Mouse (Mus musculus): Measurements from ENCODE around the gene Zfp628. TPM values are rescaled to one million over a fixed set of nuclear protein-coding genes. Genes with fewer than 3 reads are reported as not detected.

Zfp628 gene
- total and polyA plus RNA-seq, 3 experiments, result 2.5 to 17.6 TPM; not detected in 1

DNA sequence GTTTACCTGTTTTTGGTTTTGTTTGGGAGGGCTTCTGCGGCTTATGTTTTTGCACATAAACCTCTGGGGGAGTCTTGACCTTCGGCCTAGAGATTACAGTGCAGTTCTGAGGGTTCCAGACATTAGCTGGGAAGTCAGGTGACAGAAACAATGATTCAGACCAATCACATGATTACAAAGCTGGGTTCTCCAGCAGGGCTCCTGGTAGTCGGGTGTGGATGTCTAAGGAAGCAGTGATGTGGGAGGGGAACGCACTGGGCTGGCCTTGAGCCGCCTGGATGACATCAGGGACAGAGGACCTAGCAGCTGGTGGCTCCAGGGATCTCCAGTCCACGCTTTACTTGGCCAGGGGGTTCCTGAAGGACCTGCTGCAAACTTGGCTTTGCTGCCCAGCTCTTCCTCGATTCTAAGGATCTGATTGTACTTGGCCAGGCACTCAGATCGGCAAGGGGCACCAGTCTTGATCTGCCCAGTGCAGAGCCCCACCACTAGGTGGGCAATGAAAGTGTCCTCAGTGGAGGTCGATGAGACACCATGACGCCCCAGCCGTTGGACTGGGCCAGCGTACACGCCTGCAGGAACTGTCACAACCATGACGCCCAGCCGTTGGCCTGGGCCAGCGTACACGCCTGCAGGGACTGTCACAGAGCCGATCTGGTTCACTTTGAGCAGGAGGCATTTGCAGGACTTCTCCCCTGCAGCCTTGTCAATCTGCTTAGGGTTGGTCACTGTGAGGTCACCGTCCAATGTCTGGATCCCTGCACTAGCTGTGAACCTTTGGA lies 35.7 kb downstream of the Zfp628 start:
- Histone ChIP-seq H3K79me2 (ENCODE audit: control insufficient read depth, insufficient read depth, low read length, poor library complexity) (no peaks in the 10 kb centered on the region), H3K27me3 (ENCODE audit: control insufficient read depth in 1 of 2, insufficient read depth in 2 of 2, low read length in 2 of 2) (peaks cover 0 to 1% of the 10 kb centered on the region in 2 experiments; a peak in 2 of 4 replicates), H3K9me3 (replicated peaks; ENCODE audit: insufficient read depth, low read length) (no peaks in the 10 kb centered on the region), H3K9ac (ENCODE audit: control insufficient read depth, low read depth, low read length, poor library complexity, severe bottlenecking) (no peak overlapping the region), H3K4me1 (ENCODE audit: control insufficient read depth in 1 of 2, insufficient read depth in 2 of 2, low read length in 2 of 2) (no peaks in the 10 kb centered on the region), H3K4me3 (ENCODE audit: control insufficient read depth in 1 of 2, insufficient read depth in 1 of 2, low read depth in 2 of 2, low read length in 2 of 2) (no peak overlapping the region), H3K36me3 (ENCODE audit: control insufficient read depth in 1 of 2, insufficient read depth in 2 of 2, low read length in 2 of 2) (no peaks in the 10 kb centered on the region), H3K27ac (ENCODE audit: control insufficient read depth, low read depth, low read length) (no peak overlapping the region)
- TF ChIP-seq POLR2A (IDR thresholded peaks at IDR 0.05; ENCODE audit: control insufficient read depth in 1 of 2, insufficient read depth in 1 of 2, low read depth in 1 of 2, low read length in 2 of 2, poor library complexity in 1 of 2) (no peak), CHD2 (IDR thresholded peaks at IDR 0.05; ENCODE audit: low read length) (no peak), NELFE (IDR thresholded peaks at IDR 0.05; ENCODE audit: low read depth, low read length) (no peak), CHD1 (IDR thresholded peaks at IDR 0.05; ENCODE audit: low read depth, low read length) (no peak), TAL1 (IDR thresholded peaks at IDR 0.05; ENCODE audit: low read length) (no peak), ETS1 (IDR thresholded peaks at IDR 0.05; ENCODE audit: low read depth, low read length) (no peak), GABPA (IDR thresholded peaks at IDR 0.05; ENCODE audit: low read depth, low read length) (no peak), USF1 (IDR thresholded peaks at IDR 0.05; ENCODE audit: low read depth, low read length) (no peak), ZMIZ1 (IDR thresholded peaks at IDR 0.05; ENCODE audit: low read depth, low read length) (no peak), TCF12 (IDR thresholded peaks at IDR 0.05; ENCODE audit: low read depth, low read length) (no peak), MAX (IDR thresholded peaks at IDR 0.05; ENCODE audit: low read length) (no peak), MEF2A (IDR thresholded peaks at IDR 0.05; ENCODE audit: extremely low read depth, insufficient replicate concordance, low read depth, low read length, poor library complexity, severe bottlenecking) (no peak), RCOR1 (IDR thresholded peaks at IDR 0.05; ENCODE audit: low read depth, low read length) (no peak), TBP (IDR thresholded peaks at IDR 0.05; ENCODE audit: low read depth, low read length) (no peak), MYC (IDR thresholded peaks at IDR 0.05; ENCODE audit: low read depth, low read length) (no peak), EP300 (IDR thresholded peaks at IDR 0.05; ENCODE audit: low read depth in 1 of 2, low read length in 2 of 2) (no peak)
- no peak for DNase-seq (ENCODE audit: low read depth, low spot score)

DNA sequence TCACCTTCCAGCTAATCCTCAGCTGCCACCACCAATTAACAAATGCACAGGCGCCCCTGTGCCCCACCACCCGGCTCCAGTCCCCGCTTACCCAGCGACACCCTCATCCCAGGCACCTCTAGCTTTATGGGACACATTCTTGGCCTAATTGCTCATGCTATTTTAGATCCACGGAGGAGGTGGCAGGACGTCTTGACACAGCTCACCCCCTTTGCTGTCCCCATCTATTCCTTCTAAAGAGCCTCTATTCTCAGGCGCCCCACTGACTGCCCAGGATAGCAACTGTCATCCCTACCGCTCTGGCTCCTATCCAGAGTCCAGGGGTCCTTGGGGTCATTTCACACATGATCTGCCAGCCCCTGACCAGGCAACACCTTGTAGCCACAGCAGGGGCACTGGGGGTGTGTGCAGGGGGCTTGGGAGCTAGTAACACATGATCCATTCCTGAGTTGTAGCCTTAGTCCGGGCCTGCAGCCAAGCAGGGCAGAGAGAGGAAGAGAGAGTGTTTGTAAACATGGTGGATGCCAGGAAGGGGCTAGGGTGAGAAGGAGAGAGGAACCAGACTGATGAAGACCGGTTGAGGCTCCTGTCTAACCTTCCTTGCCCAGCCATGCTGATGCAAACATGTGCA lies 38.9 kb downstream of the Zfp628 start:
- Histone ChIP-seq H3K27me3 (ENCODE audit: control insufficient read depth in 1 of 2, insufficient read depth in 2 of 2, low read length in 2 of 2) (peaks cover 0 to 1% of the 10 kb centered on the region in 2 experiments; a peak in 2 of 4 replicates), H3K79me2 (ENCODE audit: control insufficient read depth, insufficient read depth, low read length, poor library complexity) (no peaks in the 10 kb centered on the region)
- no peak for TF ChIP-seq BHLHE40 (IDR thresholded peaks at IDR 0.05; ENCODE audit: borderline replicate concordance, low read depth, low read length)
- TF ChIP-seq MXI1 (IDR thresholded peaks at IDR 0.05; ENCODE audit: low read depth, low read length), result no peak
- no peak for TF ChIP-seq EP300 (IDR thresholded peaks at IDR 0.05; ENCODE audit: low read depth in 1 of 2, low read length in 2 of 2)
- TF ChIP-seq ZNF384 (IDR thresholded peaks at IDR 0.05; ENCODE audit: low read depth, low read length), result no peak
- TF ChIP-seq JUND (IDR thresholded peaks at IDR 0.05; ENCODE audit: low read depth, low read length), result no peak
- no peak for TF ChIP-seq TBP (IDR thresholded peaks at IDR 0.05; ENCODE audit: low read depth, low read length)
- TF ChIP-seq KAT2A (conservative IDR thresholded peaks at IDR 0.05; ENCODE audit: low read depth, low read length), result no peak
- TF ChIP-seq RAD21 (IDR thresholded peaks at IDR 0.05; ENCODE audit: low read depth, low read length), result no peak
- no peak for TF ChIP-seq MAX (IDR thresholded peaks at IDR 0.05; ENCODE audit: low read length)
- TF ChIP-seq MEF2A (IDR thresholded peaks at IDR 0.05; ENCODE audit: extremely low read depth, insufficient replicate concordance, low read depth, low read length, poor library complexity, severe bottlenecking), result no peak
- no peak for TF ChIP-seq NRF1 (IDR thresholded peaks at IDR 0.05; ENCODE audit: insufficient read depth, low read depth, low read length, poor library complexity, severe bottlenecking)
- TF ChIP-seq SMC3 (IDR thresholded peaks at IDR 0.05; ENCODE audit: low read depth, low read length), result no peak

More for the DNA sequence above, 38.9 kb downstream of the Zfp628 start:
- H3K9ac ChIP-seq (ENCODE audit: control insufficient read depth, low read depth, low read length, poor library complexity, severe bottlenecking), result no peak overlapping the region
- H3K27ac ChIP-seq (ENCODE audit: control insufficient read depth, low read depth, low read length), result no peak overlapping the region
- H3K4me3 ChIP-seq (ENCODE audit: control insufficient read depth in 1 of 2, insufficient read depth in 1 of 2, low read depth in 2 of 2, low read length in 2 of 2), result no peak overlapping the region
- no peaks in the 10 kb centered on the region for H3K9me3 ChIP-seq (replicated peaks; ENCODE audit: insufficient read depth, low read length)
- no peak for DNase-seq (ENCODE audit: low read depth, low spot score)
- H3K4me1 ChIP-seq (ENCODE audit: control insufficient read depth in 1 of 2, insufficient read depth in 2 of 2, low read length in 2 of 2), result no peaks in the 10 kb centered on the region
- H3K36me3 ChIP-seq (ENCODE audit: control insufficient read depth in 1 of 2, insufficient read depth in 2 of 2, low read length in 2 of 2), result no peaks in the 10 kb centered on the region

Data from MEL (cell line).